Mouse (Mus musculus): ENCODE data around the gene Plxnb1.
A peak's percentile ranks its signal among the peaks of the same experiment; 100 is the strongest.

The Plxnb1 gene

GRCm38 (mm10) chr9:109102541-109102940 lies 7.4 kb downstream of the Plxnb1 start:
- no peak for DNase-seq (ENCODE audit: low read depth, low spot score)

- DNase-seq (ENCODE audit: low read depth, low spot score): no peak
Observed at GRCm38 (mm10) chr9:109103250-109103649, 8.1 kb downstream of the Plxnb1 start.

GRCm38 (mm10) chr9:109104083-109104482 lies 8.9 kb downstream of the Plxnb1 start:
- DNase-seq (ENCODE audit: low read depth, low spot score): no peak

- DNase-seq (ENCODE audit: low read depth, low spot score): no peak
Observed at GRCm38 (mm10) chr9:109105011-109105410, 9.8 kb downstream of the Plxnb1 start.

- no peak for DNase-seq (ENCODE audit: low read depth, low spot score)
Observed at GRCm38 (mm10) chr9:109105648-109106047, 10.5 kb downstream of the Plxnb1 start.

GRCm38 (mm10) chr9:109107341-109107740 lies 12.2 kb downstream of the Plxnb1 start:
- peak; percentile 43 for DNase-seq (ENCODE audit: low read depth, low spot score)

GRCm38 (mm10) chr9:109110240-109110639 lies 15.1 kb downstream of the Plxnb1 start:
- DNase-seq (ENCODE audit: low read depth, low spot score): no peak

- DNase-seq (ENCODE audit: low read depth, low spot score): no peak
Observed at GRCm38 (mm10) chr9:109111101-109111500, 15.9 kb downstream of the Plxnb1 start.

- no peak for DNase-seq (ENCODE audit: low read depth, low spot score)
Observed at GRCm38 (mm10) chr9:109111591-109111990, 16.4 kb downstream of the Plxnb1 start.

- DNase-seq (ENCODE audit: low read depth, low spot score): no peak
Observed at GRCm38 (mm10) chr9:109113331-109113730, 18.1 kb downstream of the Plxnb1 start.

- no peak for DNase-seq (ENCODE audit: low read depth, low spot score)
Observed at GRCm38 (mm10) chr9:109114276-109114675, 19.1 kb downstream of the Plxnb1 start.

GRCm38 (mm10) chr9:109114871-109115270 lies 19.7 kb downstream of the Plxnb1 start:
- DNase-seq (ENCODE audit: low read depth, low spot score): no peak

- DNase-seq (ENCODE audit: low read depth, low spot score): no peak
Observed at GRCm38 (mm10) chr9:109116205-109116604, 21.0 kb downstream of the Plxnb1 start.

GRCm38 (mm10) chr9:109118106-109118505 lies 22.9 kb downstream of the Plxnb1 start:
- DNase-seq (ENCODE audit: low read depth, low spot score): no peak

- no peak for DNase-seq (ENCODE audit: low read depth, low spot score)
Observed at GRCm38 (mm10) chr9:109119571-109119970, 24.4 kb downstream of the Plxnb1 start.

GRCm38 (mm10) chr9:109120956-109121355 lies 25.8 kb downstream of the Plxnb1 start:
- no peak for DNase-seq (ENCODE audit: low read depth, low spot score)

- peak; percentile 62 for DNase-seq (ENCODE audit: low read depth, low spot score)
Observed at GRCm38 (mm10) chr9:109122553-109123085, 27.4 kb downstream of the Plxnb1 start.

GRCm38 (mm10) chr9:109123266-109123665 lies 28.1 kb downstream of the Plxnb1 start:
- DNase-seq (ENCODE audit: low read depth, low spot score): no peak

- no peak for DNase-seq (ENCODE audit: low read depth, low spot score)
Observed at GRCm38 (mm10) chr9:109124164-109124563, 29.0 kb downstream of the Plxnb1 start.

GRCm38 (mm10) chr9:109125043-109125442 lies 29.9 kb downstream of the Plxnb1 start:
- DNase-seq (ENCODE audit: low read depth, low spot score): no peak

GRCm38 (mm10) chr9:109125481-109125880 lies 30.3 kb downstream of the Plxnb1 start:
- no peak for DNase-seq (ENCODE audit: low read depth, low spot score)

- no peak for DNase-seq (ENCODE audit: low read depth, low spot score)
Observed at GRCm38 (mm10) chr9:109127076-109127475, 31.9 kb downstream of the Plxnb1 start.

GRCm38 (mm10) chr9:109128211-109128610 lies 33.0 kb downstream of the Plxnb1 start:
- DNase-seq (ENCODE audit: low read depth, low spot score): no peak

- DNase-seq (ENCODE audit: low read depth, low spot score): no peak
Observed at GRCm38 (mm10) chr9:109130076-109130475, 34.9 kb downstream of the Plxnb1 start.
